Mouse (Mus musculus) liver, embryonic 14.5 days (tissue): ENCODE data around the gene Por. TPM values are rescaled to one million over a fixed set of nuclear protein-coding genes. Genes with fewer than 3 reads are reported as not detected.

Experiments
- ATAC-seq: fragments of 200-750 bp; cut with Nextera tagmentation; 2 replicates; pipeline ENCODE4 v1.8.0; 2017; ENCODE audit warnings: moderate number of reproducible peaks, mild to moderate bottlenecking, moderate library complexity; ENCODE audit not compliant: insufficient read depth
- DNase-seq, 3 experiments: peaks; one replicate each; pipeline ENCODE4 v3.0.0-alpha.2; 2012 to 2013; ENCODE audit warnings: low read depth in 3 of 3, low spot score in 3 of 3
- H3K27ac ChIP-seq: fragments of 300-500 bp; sonication (generic); 2 replicates; pipeline ENCODE4 v1.5.1; 2014; ENCODE audit warnings: moderate library complexity, mild to moderate bottlenecking, control low read depth, inconsistent platforms
- H3K27me3 ChIP-seq: fragments of 300-500 bp; sonication (generic); 2 replicates; pipeline ENCODE4 v1.6.1; 2014; ENCODE audit warnings: mild to moderate bottlenecking, low read length, moderate library complexity; ENCODE audit not compliant: control insufficient read depth, insufficient read depth
- H3K36me3 ChIP-seq: fragments of 300-500 bp; sonication (generic); replicated peaks from 2 replicates; pipeline ENCODE4 v1.6.1; 2014; ENCODE audit warnings: low read depth; ENCODE audit not compliant: control insufficient read depth, insufficient read depth
- H3K4me1 ChIP-seq, 2 experiments: fragments of 200-500 bp in 1 of 2; fragments of 300-500 bp in 1 of 2; sonication (generic) in 1 of 2; replicated peaks; 2 replicates each; pipeline ENCODE4 v1.6.1; 2012 to 2014; ENCODE audit warnings: antibody characterized with exemption in 1 of 2, inconsistent platforms in 1 of 2, low read length in 1 of 2; ENCODE audit not compliant: control insufficient read depth in 2 of 2, insufficient read depth in 2 of 2
- H3K4me2 ChIP-seq: fragments of 300-500 bp; sonication (generic); 2 replicates; pipeline ENCODE4 v1.6.1; 2014; ENCODE audit warnings: low read depth, mild to moderate bottlenecking, control low read depth, moderate library complexity
- H3K4me3 ChIP-seq, 2 experiments: fragments of 200-500 bp in 1 of 2; fragments of 300-500 bp in 1 of 2; sonication (generic) in 1 of 2; 2 replicates each; pipeline ENCODE4 v1.5.1; 2012 to 2014; ENCODE audit warnings: low read depth in 2 of 2, low read length in 2 of 2, mild to moderate bottlenecking in 2 of 2, control low read depth in 1 of 2, inconsistent platforms in 1 of 2, moderate library complexity in 1 of 2; ENCODE audit not compliant: insufficient read depth in 1 of 2
- H3K9ac ChIP-seq: fragments of 300-500 bp; sonication (generic); replicated peaks from 2 replicates; pipeline ENCODE4 v1.6.1; 2014; ENCODE audit warnings: mild to moderate bottlenecking, control low read depth, moderate library complexity
- H3K9me3 ChIP-seq: fragments of 300-500 bp; sonication (generic); 2 replicates; pipeline ENCODE4 v1.6.1; 2016; ENCODE audit warnings: low read length, mixed read lengths; ENCODE audit not compliant: control insufficient read depth
- CTCF ChIP-seq: IDR thresholded peaks from 2 replicates; pipeline ENCODE4 v1.5.1; 2016; ENCODE audit warnings: antibody characterized with exemption, low read depth, control low read depth
- EP300 ChIP-seq: IDR thresholded peaks from 2 replicates; pipeline ENCODE4 v1.6.1; 2016; ENCODE audit warnings: antibody characterized with exemption, low read depth
- whole genome bisulfite sequencing: fragments of 180-500 bp; shearing (Covaris S2); extraction: QIAGEN DNeasy Blood & Tissue Kit; methylation state at CpG from one replicate; pipeline ENCODE4 v1.1.7; 2014; ENCODE audit not compliant: insufficient replicate concordance; 5-methylcytosine and 5-hydroxymethylcytosine counted together
- polyA plus RNA-seq, 2 experiments: library from polyadenylated mRNA; depleted of rRNA in 1 of 2; stranded (reverse) in 1 of 2; unstranded in 1 of 2; fragments of >200 nt; fragmentation: Nextera tagmentation in 1 of 2; extraction: Ambion mirVana in 1 of 2; gene quantifications; 2 replicates each; pipeline versions ENCODE4 v1.2.1 to v1.2.3; 2012 to 2014

The Por gene
- polyA plus RNA-seq, 2 experiments = 18.1 to 21.7 TPM

DNA sequence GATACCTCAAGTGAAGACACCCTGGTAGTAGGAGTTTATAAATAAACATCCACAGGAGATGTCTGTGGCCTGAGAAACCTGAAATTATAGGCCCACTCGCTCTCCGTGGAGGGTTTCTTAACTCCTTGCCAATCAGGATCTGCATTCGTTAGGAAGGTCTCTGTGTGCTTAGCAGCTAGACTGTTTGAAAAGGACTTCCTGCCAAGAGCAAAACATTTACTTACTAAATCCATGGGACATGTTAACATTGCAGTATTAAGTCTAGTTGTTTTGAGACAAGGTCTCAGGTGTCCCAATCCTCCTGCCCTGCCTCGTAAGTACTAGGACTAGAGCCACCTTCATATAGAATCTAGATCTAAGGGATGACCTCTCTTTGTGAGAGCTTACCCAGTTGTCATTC, 21.4 kb downstream of the Por start:
- TF ChIP-seq EP300 (no peak), CTCF (no peak)
- no peaks in the 10 kb centered on the region for H3K9me3 ChIP-seq
- H3K4me1 ChIP-seq = peaks cover 5 to 17% of the 10 kb centered on the region in 2 experiments
- H3K36me3 ChIP-seq = no peaks in the 10 kb centered on the region
- H3K27me3 ChIP-seq = no peaks in the 10 kb centered on the region
- H3K27ac ChIP-seq = no peak overlapping the region
- no peak overlapping the region for H3K9ac ChIP-seq
- whole genome bisulfite sequencing = 64% methylated on average over 4 of the region's 4 CpGs
- ATAC-seq = no peak
- no peak for DNase-seq
- H3K4me3 ChIP-seq = no peak overlapping the region
- no peak overlapping the region for H3K4me2 ChIP-seq

DNA sequence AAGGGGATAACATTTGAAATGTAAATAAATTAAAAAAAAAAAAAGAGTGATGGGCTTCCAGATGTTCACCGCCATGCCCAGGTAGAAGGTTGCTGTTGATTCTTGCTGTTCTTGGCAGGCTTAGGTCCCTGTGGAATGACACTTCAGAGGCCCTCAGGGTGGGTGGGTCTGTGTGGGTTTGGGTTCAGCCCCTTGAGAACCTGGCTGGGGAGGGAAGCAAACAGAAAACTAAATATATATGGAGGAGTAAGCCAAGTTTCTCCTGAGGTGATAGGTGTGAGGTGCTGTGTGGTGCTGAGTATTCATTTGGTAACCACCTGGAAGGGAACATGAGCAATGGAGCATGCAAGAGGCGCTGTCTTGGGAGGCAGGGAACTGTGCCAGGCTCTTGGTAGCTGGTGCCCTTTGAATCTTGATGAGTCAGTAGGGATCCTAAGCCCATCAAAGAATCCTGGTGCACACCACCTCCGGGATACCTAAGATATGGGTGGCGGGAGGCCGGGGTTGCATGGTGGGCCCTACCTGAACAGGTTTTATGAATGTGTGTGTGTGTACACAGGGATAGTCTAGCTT, 23.5 kb downstream of the Por start:
- Histone ChIP-seq H3K27ac (no peak overlapping the region), H3K4me3 (no peak overlapping the region), H3K9ac (no peak overlapping the region), H3K4me1 (peaks cover 5 to 10% of the 10 kb centered on the region in 2 experiments; a peak in 3 of 4 replicates), H3K4me2 (no peak overlapping the region), H3K36me3 (no peaks in the 10 kb centered on the region), H3K27me3 (no peaks in the 10 kb centered on the region), H3K9me3 (no peaks in the 10 kb centered on the region)
- 87% methylated on average over 5 of the region's 5 CpGs for WGBS
- TF ChIP-seq CTCF (no peak), EP300 (no peak)
- DNase-seq = no peak
- ATAC-seq = no peak

GRCm38 (mm10) chr5:135695277-135695721, 25.5 kb downstream of the Por start:
- DNase-seq (no peak), ATAC-seq (peak; percentile 63; the same call in 1 of the 2 replicates)
- Histone ChIP-seq H3K27ac (no peak overlapping the region), H3K9me3 (no peaks in the 10 kb centered on the region), H3K36me3 (no peaks in the 10 kb centered on the region), H3K4me2 (no peak overlapping the region), H3K27me3 (no peaks in the 10 kb centered on the region), H3K4me3 (no peak overlapping the region), H3K4me1 (peaks cover 2 to 3% of the 10 kb centered on the region in 2 experiments; a peak in 3 of 4 replicates), H3K9ac (no peak overlapping the region)
- 61% methylated on average over 7 of the region's 7 CpGs for WGBS
- TF ChIP-seq EP300 (no peak), CTCF (no peak)

GRCm38 (mm10) chr5:135697711-135698111, 27.9 kb downstream of the Por start:
- TF ChIP-seq CTCF = no peak
- no peak for TF ChIP-seq EP300
- no peak overlapping the region for H3K27ac ChIP-seq
- H3K9ac ChIP-seq = no peak overlapping the region
- H3K9me3 ChIP-seq = no peaks in the 10 kb centered on the region
- H3K27me3 ChIP-seq = no peaks in the 10 kb centered on the region
- no peaks in the 10 kb centered on the region for H3K36me3 ChIP-seq
- DNase-seq = no peak
- H3K4me2 ChIP-seq = no peak overlapping the region
- WGBS = 68% methylated on average over 5 of the region's 5 CpGs
- H3K4me1 ChIP-seq = peaks cover 0 to 8% of the 10 kb centered on the region in 2 experiments; a peak in 2 of 4 replicates
- H3K4me3 ChIP-seq = no peak overlapping the region
- ATAC-seq = no peak

DNA sequence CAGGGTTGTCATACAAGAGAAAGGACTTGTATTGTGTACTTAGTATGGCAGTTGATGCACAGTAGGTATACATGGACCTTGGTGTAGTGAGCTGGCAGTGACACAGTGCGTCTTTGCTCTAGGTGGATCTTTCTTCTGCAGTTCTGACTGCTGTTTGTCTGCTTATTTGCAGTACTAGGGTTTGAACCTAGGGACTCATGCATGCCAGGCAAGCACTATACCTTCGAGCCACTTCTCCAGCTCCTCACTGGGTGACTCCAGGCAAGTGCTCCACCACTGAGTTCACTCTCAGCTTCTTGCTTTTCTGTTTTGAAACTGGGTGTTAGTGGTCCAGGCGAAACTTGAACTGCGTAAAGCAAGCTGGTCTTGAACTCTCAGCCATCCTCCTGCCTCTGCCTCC, 31.8 kb downstream of the Por start:
- no peaks in the 10 kb centered on the region for H3K9me3 ChIP-seq
- peaks cover 0 to 8% of the 10 kb centered on the region in 2 experiments; a peak in 2 of 4 replicates for H3K4me1 ChIP-seq
- no peak for TF ChIP-seq CTCF
- no peak for TF ChIP-seq EP300
- H3K4me3 ChIP-seq = no peak overlapping the region
- no peak overlapping the region for H3K27ac ChIP-seq
- H3K9ac ChIP-seq = no peak overlapping the region
- no peak overlapping the region for H3K4me2 ChIP-seq
- 75% methylated on average over 4 of the region's 4 CpGs for WGBS
- DNase-seq (no peak), ATAC-seq (no peak)
- H3K36me3 ChIP-seq = no peaks in the 10 kb centered on the region
- no peaks in the 10 kb centered on the region for H3K27me3 ChIP-seq
